Mouse (Mus musculus) hindbrain, embryonic 12.5 days (tissue): Measurements from ENCODE around the gene Psmg4. TPM values are rescaled to one million over a fixed set of nuclear protein-coding genes. Genes with fewer than 3 reads are reported as not detected.

Experiments used
- ATAC-seq: fragments of 200-750 bp; cut with Nextera tagmentation; 2 replicates; pipeline ENCODE4 v1.8.0; 2017; ENCODE audit warnings: moderate TSS enrichment; ENCODE audit not compliant: low FRiP score
- H3K27ac ChIP-seq: fragments of 300-500 bp; sonication (generic); 2 replicates; pipeline ENCODE4 v1.5.1; 2016; ENCODE audit warnings: mild to moderate bottlenecking
- H3K27me3 ChIP-seq: fragments of 300-500 bp; sonication (generic); 2 replicates; pipeline ENCODE4 v1.6.1; 2016; ENCODE audit warnings: mild to moderate bottlenecking
- H3K36me3 ChIP-seq: fragments of 300-500 bp; sonication (generic); 2 replicates; pipeline ENCODE4 v1.6.1; 2016; ENCODE audit warnings: mild to moderate bottlenecking
- H3K4me1 ChIP-seq: fragments of 300-500 bp; sonication (generic); 2 replicates; pipeline ENCODE4 v1.6.1; 2016
- H3K4me2 ChIP-seq: fragments of 300-500 bp; sonication (generic); replicated peaks from 2 replicates; pipeline ENCODE4 v1.6.1; 2016; ENCODE audit warnings: mild to moderate bottlenecking
- H3K4me3 ChIP-seq: fragments of 300-500 bp; sonication (generic); 2 replicates; pipeline ENCODE4 v1.5.1; 2016; ENCODE audit warnings: mild to moderate bottlenecking
- H3K9ac ChIP-seq: fragments of 300-500 bp; sonication (generic); 2 replicates; pipeline ENCODE4 v1.6.1; 2016; ENCODE audit warnings: mild to moderate bottlenecking, moderate library complexity
- H3K9me3 ChIP-seq: fragments of 300-500 bp; sonication (generic); replicated peaks from 2 replicates; pipeline ENCODE4 v1.6.1; 2016; ENCODE audit warnings: mild to moderate bottlenecking
- WGBS: fragments of 180-500 bp; shearing (Covaris S2); methylation state at CpG from one replicate; pipeline ENCODE4 v1.1.7; 2016; 5-methylcytosine and 5-hydroxymethylcytosine counted together
- polyA plus RNA-seq: library from polyadenylated mRNA; unstranded; fragments of >200 nt; fragmentation: Nextera tagmentation; extraction: Ambion mirVana; gene quantifications from 2 replicates; pipeline ENCODE4 v1.2.1, GENCODE M21; 2016

Psmg4 gene
- polyA plus RNA-seq, 1 experiment from 2014 or later = 93.8 TPM

DNA sequence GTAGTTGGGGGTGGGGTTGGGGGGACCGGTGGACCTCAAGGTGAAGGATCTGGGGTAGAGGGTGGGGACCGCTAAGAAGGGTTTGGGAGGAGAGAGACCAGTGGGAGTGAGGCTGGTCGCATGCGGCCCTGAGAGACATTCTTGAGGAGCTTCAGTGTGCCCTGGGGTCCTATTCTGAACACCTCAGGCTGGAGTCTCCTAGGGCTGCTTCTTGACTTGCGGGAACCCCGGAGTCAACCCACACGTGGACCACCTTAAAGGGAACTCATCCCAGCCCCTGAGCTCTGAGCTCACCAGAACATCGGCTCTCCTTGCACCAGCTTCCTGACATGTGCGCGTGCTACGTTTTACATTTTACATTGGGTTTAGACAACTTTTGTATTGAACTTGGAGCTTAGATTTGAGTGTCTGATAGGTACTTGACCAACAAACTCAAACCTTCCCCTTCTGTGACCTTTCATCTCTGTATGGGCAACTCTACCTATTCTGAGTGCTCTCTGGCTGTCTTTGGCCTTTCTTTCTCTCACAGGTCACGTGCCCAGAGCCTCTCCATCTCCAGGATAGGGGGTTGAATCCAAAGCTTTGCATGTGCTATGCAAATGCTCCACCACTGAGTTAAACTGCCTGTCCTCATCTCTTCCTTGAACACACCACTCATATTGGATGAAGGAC is 676 bp downstream of the Psmg4 start:
- Histone ChIP-seq H3K4me1 (peaks cover 12% of the 10 kb centered on the region), H3K27me3 (no peaks in the 10 kb centered on the region), H3K27ac (peak overlapping the region; percentile 88; the same call in 1 of the 2 replicates), H3K9ac (peak overlapping the region; percentile 64), H3K4me3 (peak overlapping the region; percentile 75), H3K36me3 (peaks cover 10% of the 10 kb centered on the region), H3K9me3 (peaks cover 6% of the 10 kb centered on the region; the same call in 1 of the 2 replicates), H3K4me2 (peak overlapping the region; percentile 65)
- no peak for ATAC-seq
- WGBS = 45% methylated on average over 12 of the region's 12 CpGs

DNA sequence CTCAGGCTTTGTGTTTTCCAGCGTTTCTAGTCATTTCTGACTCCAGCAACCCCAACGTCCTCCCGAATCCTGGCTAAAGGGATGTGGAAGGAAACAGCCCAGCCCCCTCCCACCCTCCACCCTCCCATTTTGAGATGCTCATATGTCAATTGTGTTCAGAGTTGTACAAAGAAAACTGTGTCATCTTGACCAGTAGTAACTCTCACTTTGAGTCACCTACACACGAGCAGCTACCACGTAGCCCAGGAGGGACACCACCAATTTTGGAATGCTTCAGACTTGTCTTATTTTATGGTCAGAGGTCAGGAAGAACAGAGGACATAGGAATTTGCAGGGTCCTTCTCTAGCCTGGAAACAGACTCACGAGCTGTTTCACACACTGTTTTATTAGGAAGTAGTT is 11.3 kb downstream of the Psmg4 start:
- Histone ChIP-seq H3K27ac (no peak overlapping the region), H3K4me2 (no peak overlapping the region), H3K36me3 (peaks cover 12% of the 10 kb centered on the region; the same call in 1 of the 2 replicates), H3K27me3 (no peaks in the 10 kb centered on the region), H3K4me3 (no peak overlapping the region), H3K9me3 (no peaks in the 10 kb centered on the region), H3K9ac (no peak overlapping the region), H3K4me1 (no peaks in the 10 kb centered on the region)
- 95% methylated on average over 6 of the region's 6 CpGs for WGBS
- no peak for ATAC-seq

DNA sequence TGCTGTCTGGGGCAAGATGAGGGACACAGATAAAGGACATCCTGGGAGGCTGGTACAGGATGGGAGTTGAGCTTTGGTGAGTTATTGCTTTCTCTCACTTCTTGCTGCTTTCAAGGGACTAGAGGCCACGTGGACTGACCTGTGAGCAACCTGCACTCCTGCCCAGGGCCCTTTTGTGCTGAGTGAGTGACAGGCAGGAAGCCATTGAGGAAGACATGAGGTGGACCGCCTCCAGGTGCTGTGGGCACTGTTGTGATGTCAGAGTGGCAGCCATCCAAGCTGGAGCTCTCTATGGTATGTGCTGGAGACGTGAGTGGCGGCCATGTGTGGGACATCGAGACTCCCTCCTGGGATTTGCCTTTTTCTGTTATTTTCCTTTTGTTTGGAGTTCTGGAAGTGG is 18.9 kb downstream of the Psmg4 start:
- no peaks in the 10 kb centered on the region for H3K9me3 ChIP-seq
- H3K9ac ChIP-seq = no peak overlapping the region
- H3K36me3 ChIP-seq = peaks cover 49% of the 10 kb centered on the region
- WGBS = 94% methylated on average over 5 of the region's 5 CpGs
- no peaks in the 10 kb centered on the region for H3K27me3 ChIP-seq
- H3K4me1 ChIP-seq = no peaks in the 10 kb centered on the region
- H3K27ac ChIP-seq = no peak overlapping the region
- no peak overlapping the region for H3K4me2 ChIP-seq
- ATAC-seq = no peak
- H3K4me3 ChIP-seq = no peak overlapping the region

DNA sequence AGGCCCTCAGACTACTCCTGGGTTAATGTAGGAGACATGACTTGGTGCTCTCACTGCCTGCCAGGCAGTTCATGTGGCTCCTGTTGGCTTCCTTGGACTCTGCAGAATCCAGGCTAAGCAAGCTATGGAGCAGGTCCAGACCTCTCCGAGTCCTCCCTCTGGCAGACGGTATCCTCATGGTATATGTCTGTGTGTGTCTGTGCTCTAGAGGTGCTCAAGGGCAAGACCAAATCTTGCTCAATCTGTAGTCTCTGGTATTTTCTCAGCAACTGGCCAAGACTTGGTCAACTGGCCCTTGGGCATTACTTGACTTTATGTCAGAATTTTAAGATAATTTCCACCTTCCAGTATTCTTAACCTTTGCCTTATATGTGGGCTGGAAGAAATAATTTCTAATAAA is 22.6 kb downstream of the Psmg4 start:
- Histone ChIP-seq H3K36me3 (peaks cover 38% of the 10 kb centered on the region), H3K9me3 (no peaks in the 10 kb centered on the region), H3K4me2 (no peak overlapping the region), H3K27me3 (no peaks in the 10 kb centered on the region), H3K4me1 (no peaks in the 10 kb centered on the region), H3K4me3 (no peak overlapping the region), H3K9ac (no peak overlapping the region), H3K27ac (no peak overlapping the region)
- no peak for ATAC-seq
- WGBS = 96% methylated on average over 2 of the region's 2 CpGs

DNA sequence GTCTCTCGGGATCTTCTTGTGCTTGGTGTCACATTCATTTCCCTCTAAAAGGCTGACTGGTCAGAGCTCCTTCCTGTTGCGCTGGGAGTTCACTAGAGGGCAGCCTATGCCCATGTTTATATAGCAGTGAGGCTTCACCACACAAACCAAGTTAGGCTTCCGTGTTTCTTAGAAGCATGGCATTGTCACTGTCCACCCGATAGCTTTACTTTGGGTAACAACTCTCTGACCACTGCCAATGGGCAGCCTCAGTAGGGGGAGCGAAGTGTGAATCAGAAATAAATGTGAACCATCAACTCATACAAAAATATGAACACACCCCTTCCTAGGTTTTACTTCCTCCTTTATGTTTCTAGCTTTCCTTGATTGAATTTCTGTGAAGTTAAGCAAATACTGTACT is 24.8 kb downstream of the Psmg4 start:
- Histone ChIP-seq H3K4me3 (no peak overlapping the region), H3K9ac (no peak overlapping the region), H3K4me1 (no peaks in the 10 kb centered on the region), H3K27ac (no peak overlapping the region), H3K27me3 (no peaks in the 10 kb centered on the region), H3K36me3 (peaks cover 28% of the 10 kb centered on the region), H3K4me2 (no peak overlapping the region), H3K9me3 (no peaks in the 10 kb centered on the region)
- WGBS = 14% methylated on average over 5 of the region's 5 CpGs
- ATAC-seq = peak; percentile 80

DNA sequence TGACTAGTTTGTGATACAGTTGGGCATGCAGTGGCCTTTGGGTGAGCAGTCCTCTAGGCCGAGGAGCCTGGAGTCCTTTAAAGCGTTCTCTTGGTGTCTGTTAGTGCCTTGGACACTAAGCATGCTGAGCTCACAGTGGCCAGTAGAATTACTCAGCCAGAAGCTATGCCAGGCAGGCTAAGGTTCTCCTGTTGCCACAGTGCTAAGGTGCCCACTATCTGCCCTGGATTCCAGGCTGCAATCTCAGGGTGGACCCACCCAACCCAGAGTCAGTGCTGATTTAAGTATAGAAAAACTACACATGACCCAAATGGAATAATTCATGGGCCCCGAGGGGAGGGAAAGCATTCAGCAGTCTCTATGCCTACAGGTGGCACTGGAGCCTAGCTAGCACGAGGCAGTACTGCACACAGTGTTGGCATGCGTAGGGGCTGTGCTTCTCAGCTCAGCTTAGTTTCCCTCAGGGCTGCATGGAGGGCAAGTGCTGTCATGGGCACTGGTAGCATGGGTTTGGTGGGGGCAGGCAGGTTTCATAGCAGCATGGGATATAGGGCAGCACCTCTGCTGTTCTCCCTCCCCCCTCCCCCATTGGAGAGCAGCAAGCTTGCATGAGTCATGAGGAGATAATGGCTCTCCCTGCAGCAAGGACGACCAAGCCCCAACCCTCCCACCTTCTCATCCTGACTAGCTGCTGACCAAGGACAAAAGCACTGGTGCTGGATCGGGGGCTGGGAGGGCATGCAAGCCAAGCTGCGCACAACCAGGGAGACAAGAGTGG is 29.8 kb downstream of the Psmg4 start:
- Histone ChIP-seq H3K4me2 (no peak overlapping the region), H3K36me3 (peaks cover 43% of the 10 kb centered on the region), H3K9me3 (no peaks in the 10 kb centered on the region), H3K27ac (0 out of 2 replicates have a peak overlapping the region, but pooled peaks have one; percentile 5), H3K9ac (no peak overlapping the region), H3K27me3 (no peaks in the 10 kb centered on the region; the same call in 1 of the 2 replicates), H3K4me3 (no peak overlapping the region), H3K4me1 (peaks cover 15% of the 10 kb centered on the region)
- WGBS = 69% methylated on average over 8 of the region's 8 CpGs
- ATAC-seq = peak; percentile 73

DNA sequence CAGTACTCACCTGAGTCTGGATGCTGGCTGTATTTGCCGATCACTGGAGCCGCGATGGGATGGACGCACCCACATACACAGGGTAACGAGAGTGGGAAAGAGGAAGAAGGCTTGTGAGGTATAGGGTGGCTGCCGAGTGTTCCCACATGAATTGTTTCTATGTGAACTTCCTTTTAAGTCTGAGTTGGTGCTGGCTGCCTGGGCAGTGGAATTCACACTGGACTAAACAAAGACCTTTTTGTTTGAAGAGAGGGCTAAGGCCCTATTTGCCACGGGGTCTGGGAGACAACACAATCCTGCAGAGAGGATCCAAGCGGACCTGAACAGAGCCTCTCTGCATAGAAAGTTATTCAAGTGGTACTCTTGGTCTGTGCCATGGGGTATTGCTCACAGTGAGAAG is 30.6 kb downstream of the Psmg4 start:
- peak; percentile 35; the same call in 1 of the 2 replicates for ATAC-seq
- 41% methylated on average over 8 of the region's 8 CpGs for whole genome bisulfite sequencing
- Histone ChIP-seq H3K36me3 (peaks cover 46% of the 10 kb centered on the region), H3K27ac (peak overlapping the region; percentile 25; the same call in 1 of the 2 replicates), H3K27me3 (no peaks in the 10 kb centered on the region; the same call in 1 of the 2 replicates), H3K4me3 (no peak overlapping the region), H3K9ac (no peak overlapping the region), H3K4me1 (peaks cover 15% of the 10 kb centered on the region), H3K9me3 (no peaks in the 10 kb centered on the region), H3K4me2 (no peak overlapping the region)

DNA sequence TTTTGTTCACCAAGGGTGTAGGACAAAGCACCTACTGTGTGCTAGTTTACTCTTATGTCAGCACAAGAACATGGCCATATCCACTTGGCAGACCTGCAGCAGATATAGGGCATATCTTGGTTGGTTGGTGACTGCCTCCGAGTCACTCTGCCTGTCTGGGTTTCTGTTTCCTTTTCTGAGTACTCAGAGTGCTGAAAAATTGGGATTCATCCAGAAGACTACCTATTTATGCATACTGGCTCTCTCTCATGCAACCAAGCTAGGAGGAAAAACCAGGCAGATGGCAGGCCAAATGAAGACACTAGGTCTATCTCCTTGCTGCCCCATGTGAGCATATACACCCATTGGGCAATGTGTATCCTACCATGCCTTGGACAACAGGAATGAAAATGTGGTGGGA is 32.9 kb downstream of the Psmg4 start:
- Histone ChIP-seq H3K9me3 (no peaks in the 10 kb centered on the region), H3K27ac (no peak overlapping the region), H3K27me3 (no peaks in the 10 kb centered on the region; the same call in 1 of the 2 replicates), H3K4me2 (no peak overlapping the region), H3K9ac (no peak overlapping the region), H3K4me3 (no peak overlapping the region), H3K36me3 (peaks cover 46% of the 10 kb centered on the region), H3K4me1 (peaks cover 15% of the 10 kb centered on the region)
- 97% methylated on average over 1 of the region's 1 CpGs for WGBS
- no peak for ATAC-seq

DNA sequence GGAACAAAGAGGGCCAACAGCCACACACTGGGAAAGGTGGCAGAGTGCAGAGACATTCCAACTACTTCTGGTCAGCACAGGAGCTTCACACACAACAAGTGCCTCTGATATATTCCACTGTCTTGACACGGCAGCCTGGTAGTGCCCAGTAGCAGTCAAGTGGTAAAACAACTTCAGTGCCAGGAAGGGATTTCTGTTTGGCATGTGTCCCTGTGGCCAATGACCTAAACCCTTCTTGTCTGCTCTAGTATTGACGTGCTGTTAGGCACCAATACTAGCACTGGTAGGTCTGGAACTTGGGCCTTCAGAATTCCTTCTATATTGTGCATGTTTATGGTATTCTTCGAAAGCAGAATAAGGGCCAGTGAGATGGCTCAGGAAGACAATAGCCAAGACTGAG is 42.5 kb downstream of the Psmg4 start:
- no peak for ATAC-seq
- no peaks in the 10 kb centered on the region for H3K9me3 ChIP-seq
- H3K4me3 ChIP-seq = no peak overlapping the region
- no peak overlapping the region for H3K27ac ChIP-seq
- H3K4me2 ChIP-seq = no peak overlapping the region
- H3K27me3 ChIP-seq = no peaks in the 10 kb centered on the region
- H3K36me3 ChIP-seq = peaks cover 4% of the 10 kb centered on the region; the same call in 1 of the 2 replicates
- no peak overlapping the region for H3K9ac ChIP-seq
- 0 out of 2 replicates have a peak, but pooled peaks cover 2% of the 10 kb centered on the region for H3K4me1 ChIP-seq
- WGBS = 88% methylated on average over 3 of the region's 3 CpGs

DNA sequence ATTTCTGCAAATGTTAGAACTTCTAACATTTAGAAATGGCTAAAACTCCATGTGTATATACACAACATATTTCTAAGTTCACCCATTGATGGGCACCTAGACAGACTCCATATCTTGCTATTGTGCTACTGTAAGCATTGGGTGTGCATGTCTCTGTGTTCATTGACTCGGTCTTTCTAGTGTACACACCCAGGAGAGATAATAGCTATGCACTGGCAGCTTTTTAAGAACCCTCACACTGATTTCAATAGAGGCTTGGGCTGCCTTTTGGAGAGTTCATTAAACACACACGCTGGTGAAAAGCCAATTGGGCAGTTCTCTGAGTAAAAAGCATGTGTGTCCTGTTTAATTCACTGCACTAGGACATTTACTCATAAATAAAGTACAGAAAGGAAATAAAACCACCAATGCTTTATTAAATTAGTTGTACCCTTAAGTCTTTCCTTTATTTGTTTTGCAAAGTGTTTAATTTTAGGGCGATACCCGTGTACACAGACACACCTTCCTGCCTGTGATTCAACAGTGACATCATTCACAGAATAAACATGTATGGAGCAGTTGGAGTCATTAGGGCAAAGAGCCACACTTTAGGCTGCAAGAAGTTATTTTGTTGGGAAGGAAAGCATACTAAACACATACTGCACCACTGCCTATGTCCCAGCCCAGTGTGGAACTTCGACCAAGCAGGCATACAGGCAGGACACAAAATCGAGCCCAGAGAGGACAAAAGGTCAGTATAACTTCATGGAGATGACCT is 45.1 kb downstream of the Psmg4 start:
- Histone ChIP-seq H3K9me3 (no peaks in the 10 kb centered on the region), H3K4me2 (no peak overlapping the region), H3K36me3 (peaks cover 4% of the 10 kb centered on the region; the same call in 1 of the 2 replicates), H3K27me3 (no peaks in the 10 kb centered on the region), H3K4me1 (no peaks in the 10 kb centered on the region), H3K27ac (no peak overlapping the region), H3K9ac (no peak overlapping the region), H3K4me3 (no peak overlapping the region)
- ATAC-seq = no peak
- WGBS = 82% methylated on average over 6 of the region's 6 CpGs

DNA sequence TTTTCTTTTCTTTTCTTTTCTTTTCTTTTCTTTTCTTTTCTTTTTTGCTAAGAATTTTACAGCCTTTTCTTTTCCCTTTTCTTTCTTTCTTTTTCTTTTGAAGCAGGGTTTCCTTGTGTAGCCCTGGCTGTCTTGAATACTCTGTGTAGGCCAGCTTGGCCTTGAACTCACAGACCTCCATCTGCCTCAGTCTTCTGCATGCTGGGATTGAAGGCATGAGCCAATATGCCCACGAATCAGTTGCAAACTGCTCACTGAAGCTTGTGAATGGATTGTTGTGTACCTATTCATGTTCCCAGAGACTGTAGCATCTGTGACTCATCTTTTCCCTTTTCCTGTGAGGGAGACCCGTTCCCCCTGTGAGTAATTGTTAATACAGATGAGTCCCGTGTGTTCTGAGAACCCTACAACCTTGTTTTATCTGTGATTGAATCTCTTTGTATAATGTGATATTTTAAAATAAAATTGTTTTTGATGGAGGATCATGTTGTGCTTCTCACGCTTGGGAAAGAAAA is 48.6 kb downstream of the Psmg4 start:
- Histone ChIP-seq H3K36me3 (no peaks in the 10 kb centered on the region), H3K4me2 (no peak overlapping the region), H3K4me1 (no peaks in the 10 kb centered on the region), H3K27me3 (no peaks in the 10 kb centered on the region), H3K4me3 (no peak overlapping the region), H3K27ac (no peak overlapping the region), H3K9ac (no peak overlapping the region), H3K9me3 (no peaks in the 10 kb centered on the region)
- WGBS = 71% methylated on average over 4 of the region's 4 CpGs
- ATAC-seq = no peak

DNA sequence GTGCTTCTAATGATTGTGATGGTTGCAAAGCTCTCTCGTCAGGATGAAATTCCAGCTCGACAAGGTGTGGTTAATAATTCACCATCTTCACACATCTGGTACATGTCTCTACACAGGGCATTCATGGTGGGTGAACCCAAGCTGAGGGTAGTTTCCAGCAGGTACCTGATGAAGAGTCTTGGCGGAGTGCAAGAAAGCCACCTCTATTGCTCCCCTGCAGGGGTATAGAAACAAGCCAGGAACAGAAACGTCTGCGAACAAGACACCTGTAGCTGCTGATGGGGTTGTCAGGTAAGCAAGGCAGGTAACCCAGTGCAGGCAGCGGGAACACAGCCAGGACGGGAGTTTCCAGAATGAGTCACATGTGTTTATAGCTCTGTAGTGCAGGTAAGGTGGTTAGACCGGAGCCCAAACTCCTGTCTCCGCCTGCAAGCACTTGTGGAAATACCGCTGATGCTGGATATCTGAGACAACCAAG is 50.0 kb downstream of the Psmg4 start:
- no peak overlapping the region for H3K9ac ChIP-seq
- no peaks in the 10 kb centered on the region for H3K27me3 ChIP-seq
- no peaks in the 10 kb centered on the region for H3K4me1 ChIP-seq
- ATAC-seq = no peak
- H3K9me3 ChIP-seq = no peaks in the 10 kb centered on the region
- H3K36me3 ChIP-seq = no peaks in the 10 kb centered on the region
- no peak overlapping the region for H3K4me3 ChIP-seq
- H3K27ac ChIP-seq = no peak overlapping the region
- H3K4me2 ChIP-seq = no peak overlapping the region
- 75% methylated on average over 10 of the region's 10 CpGs for WGBS
